Mouse (Mus musculus) hindbrain, embryonic 11.5 days (tissue): ENCODE results near the gene Smim20. TPM values are rescaled to one million over a fixed set of nuclear protein-coding genes. Genes with fewer than 3 reads are reported as not detected.

Source experiments
- ATAC-seq: fragments of 200-750 bp; cut with Nextera tagmentation; 2 replicates; pipeline ENCODE4 v1.8.0; 2017; ENCODE audit warnings: mild to moderate bottlenecking, moderate TSS enrichment, moderate library complexity; ENCODE audit not compliant: low FRiP score
- DNase-seq: peaks from one replicate; pipeline ENCODE4 v3.0.0-alpha.2; 2015; ENCODE audit warnings: low spot score
- H3K27ac ChIP-seq: fragments of 300-500 bp; sonication (generic); 2 replicates; pipeline ENCODE4 v1.5.1; 2014; ENCODE audit warnings: mild to moderate bottlenecking, low read depth, low read length
- H3K27me3 ChIP-seq: fragments of 300-500 bp; sonication (generic); 2 replicates; pipeline ENCODE4 v1.6.1; 2014; ENCODE audit warnings: mild to moderate bottlenecking, low read length, moderate library complexity, mixed read lengths; ENCODE audit not compliant: control insufficient read depth, insufficient read depth
- H3K36me3 ChIP-seq: fragments of 300-500 bp; sonication (generic); 2 replicates; pipeline ENCODE4 v1.6.1; 2014; ENCODE audit warnings: mild to moderate bottlenecking, low read length, moderate library complexity, mixed read lengths; ENCODE audit not compliant: control insufficient read depth, insufficient read depth
- H3K4me1 ChIP-seq: fragments of 300-500 bp; sonication (generic); replicated peaks from 2 replicates; pipeline ENCODE4 v1.6.1; 2014; ENCODE audit warnings: low read length, mixed read lengths; ENCODE audit not compliant: control insufficient read depth, insufficient read depth
- H3K4me2 ChIP-seq: fragments of 300-500 bp; sonication (generic); replicated peaks from 2 replicates; pipeline ENCODE4 v1.6.1; 2014; ENCODE audit warnings: mild to moderate bottlenecking, low read depth, low read length
- H3K4me3 ChIP-seq: fragments of 300-500 bp; sonication (generic); 2 replicates; pipeline ENCODE4 v1.5.1; 2014; ENCODE audit warnings: low read depth, low read length
- H3K9ac ChIP-seq: fragments of 300-500 bp; sonication (generic); 2 replicates; pipeline ENCODE4 v1.6.1; 2014; ENCODE audit warnings: low read depth, low read length
- H3K9me3 ChIP-seq: fragments of 300-500 bp; sonication (generic); 2 replicates; pipeline ENCODE4 v1.6.1; 2016; ENCODE audit warnings: low read length; ENCODE audit not compliant: control insufficient read depth
- WGBS: fragments of 180-500 bp; shearing (Covaris S2); extraction: QIAGEN DNeasy Blood & Tissue Kit; methylation state at CpG from one replicate; pipeline ENCODE4 v1.1.7; 2014; 5-methylcytosine and 5-hydroxymethylcytosine counted together
- polyA plus RNA-seq: library from polyadenylated mRNA; unstranded; fragments of >200 nt; fragmentation: Nextera tagmentation; extraction: Ambion mirVana; gene quantifications from 2 replicates; pipeline ENCODE4 v1.2.1, GENCODE M21; 2014

Gene Smim20
- polyA plus RNA-seq, 1 experiment from 2014 or later, result 69.2 TPM

GRCm38 (mm10) chr5:53282487-53282886 is 15.6 kb downstream of the Smim20 start:
- Histone ChIP-seq H3K4me1 (no peaks in the 10 kb centered on the region), H3K4me2 (no peak overlapping the region), H3K27ac (no peak overlapping the region), H3K36me3 (no peaks in the 10 kb centered on the region), H3K9me3 (no peaks in the 10 kb centered on the region), H3K9ac (no peak overlapping the region), H3K4me3 (no peak overlapping the region), H3K27me3 (no peaks in the 10 kb centered on the region)
- DNase-seq (no peak), ATAC-seq (no peak)
- 91% methylated on average over 4 of the region's 4 CpGs for WGBS

GRCm38 (mm10) chr5:53286406-53286805 is 19.5 kb downstream of the Smim20 start:
- H3K9ac ChIP-seq, result no peak overlapping the region
- ATAC-seq (no peak), DNase-seq (no peak)
- no peaks in the 10 kb centered on the region for H3K9me3 ChIP-seq
- no peak overlapping the region for H3K4me2 ChIP-seq
- WGBS, result 91% methylated on average over 2 of the region's 2 CpGs
- H3K4me1 ChIP-seq, result no peaks in the 10 kb centered on the region
- H3K4me3 ChIP-seq, result no peak overlapping the region
- H3K27ac ChIP-seq, result no peak overlapping the region
- H3K27me3 ChIP-seq, result no peaks in the 10 kb centered on the region
- H3K36me3 ChIP-seq, result no peaks in the 10 kb centered on the region

- WGBS, result 19% methylated on average over 6 of the region's 9 CpGs
- no peak for ATAC-seq
- no peaks in the 10 kb centered on the region for H3K9me3 ChIP-seq
- peak; percentile 16 for DNase-seq
- H3K9ac ChIP-seq, result no peak overlapping the region
- H3K36me3 ChIP-seq, result no peaks in the 10 kb centered on the region
- no peak overlapping the region for H3K27ac ChIP-seq
- no peaks in the 10 kb centered on the region for H3K4me1 ChIP-seq
- H3K4me3 ChIP-seq, result no peak overlapping the region
- H3K4me2 ChIP-seq, result no peak overlapping the region
- no peaks in the 10 kb centered on the region for H3K27me3 ChIP-seq
Observed at GRCm38 (mm10) chr5:53289438-53289837, 22.6 kb downstream of the Smim20 start.

- no peaks in the 10 kb centered on the region for H3K9me3 ChIP-seq
- H3K4me3 ChIP-seq, result no peak overlapping the region
- no peaks in the 10 kb centered on the region for H3K27me3 ChIP-seq
- H3K27ac ChIP-seq, result no peak overlapping the region
- 69% methylated on average over 5 of the region's 5 CpGs for WGBS
- no peak overlapping the region for H3K4me2 ChIP-seq
- H3K4me1 ChIP-seq, result no peaks in the 10 kb centered on the region
- H3K36me3 ChIP-seq, result no peaks in the 10 kb centered on the region
- H3K9ac ChIP-seq, result no peak overlapping the region
- DNase-seq, result no peak
- no peak for ATAC-seq
Observed at GRCm38 (mm10) chr5:53294627-53295026, 27.7 kb downstream of the Smim20 start.

- 91% methylated on average over 4 of the region's 4 CpGs for WGBS
- ATAC-seq, result no peak
- H3K4me1 ChIP-seq, result no peaks in the 10 kb centered on the region
Observed at GRCm38 (mm10) chr5:53296961-53297360, 30.1 kb downstream of the Smim20 start.

GRCm38 (mm10) chr5:53301496-53301895 is 34.6 kb downstream of the Smim20 start:
- Histone ChIP-seq H3K4me2 (no peak overlapping the region), H3K27me3 (no peaks in the 10 kb centered on the region), H3K4me1 (no peaks in the 10 kb centered on the region), H3K4me3 (no peak overlapping the region), H3K27ac (no peak overlapping the region), H3K9ac (no peak overlapping the region), H3K36me3 (no peaks in the 10 kb centered on the region), H3K9me3 (no peaks in the 10 kb centered on the region)
- ATAC-seq (peak; percentile 47), DNase-seq (peak; percentile 36)
- 49% methylated on average over 8 of the region's 8 CpGs for WGBS

More at GRCm38 (mm10) chr5:53296961-53297360, 30.1 kb downstream of the Smim20 start:
- H3K9ac ChIP-seq, result no peak overlapping the region
- H3K36me3 ChIP-seq, result no peaks in the 10 kb centered on the region
- no peak overlapping the region for H3K4me2 ChIP-seq
- H3K27me3 ChIP-seq, result no peaks in the 10 kb centered on the region
- H3K27ac ChIP-seq, result no peak overlapping the region
- no peak for DNase-seq
- H3K4me3 ChIP-seq, result no peak overlapping the region
- H3K9me3 ChIP-seq, result no peaks in the 10 kb centered on the region

- Histone ChIP-seq H3K27ac (no peak overlapping the region), H3K9ac (no peak overlapping the region), H3K4me1 (no peaks in the 10 kb centered on the region), H3K27me3 (no peaks in the 10 kb centered on the region), H3K9me3 (no peaks in the 10 kb centered on the region), H3K4me3 (no peak overlapping the region), H3K36me3 (no peaks in the 10 kb centered on the region), H3K4me2 (no peak overlapping the region)
- ATAC-seq (no peak), DNase-seq (no peak)
- 79% methylated on average over 10 of the region's 10 CpGs for WGBS
Observed at GRCm38 (mm10) chr5:53302895-53303670, 36.2 kb downstream of the Smim20 start.

- Histone ChIP-seq H3K4me3 (no peak overlapping the region), H3K27ac (no peak overlapping the region), H3K36me3 (no peaks in the 10 kb centered on the region), H3K27me3 (no peaks in the 10 kb centered on the region), H3K4me1 (no peaks in the 10 kb centered on the region), H3K9ac (no peak overlapping the region), H3K9me3 (no peaks in the 10 kb centered on the region), H3K4me2 (no peak overlapping the region)
- 93% methylated on average over 6 of the region's 6 CpGs for WGBS
- DNase-seq (no peak), ATAC-seq (no peak)
Observed at GRCm38 (mm10) chr5:53303941-53304340, 37.1 kb downstream of the Smim20 start.

GRCm38 (mm10) chr5:53304936-53305335 is 38.1 kb downstream of the Smim20 start:
- DNase-seq (no peak), ATAC-seq (no peak)
- no peak overlapping the region for H3K27ac ChIP-seq
- no peak overlapping the region for H3K4me2 ChIP-seq
- WGBS, result 75% methylated on average over 4 of the region's 4 CpGs
- no peaks in the 10 kb centered on the region for H3K36me3 ChIP-seq
- no peaks in the 10 kb centered on the region for H3K4me1 ChIP-seq
- H3K9ac ChIP-seq, result no peak overlapping the region
- no peaks in the 10 kb centered on the region for H3K27me3 ChIP-seq
- no peaks in the 10 kb centered on the region for H3K9me3 ChIP-seq
- H3K4me3 ChIP-seq, result no peak overlapping the region
